Mouse (Mus musculus): Measurements from ENCODE around the gene S100a7a.

- TF ChIP-seq CTCF (IDR thresholded peaks at IDR 0.05; ENCODE audit: low read depth, low read length) (no peak), POLR2A (IDR thresholded peaks at IDR 0.05; ENCODE audit: insufficient read depth, low read length) (no peak), EP300 (IDR thresholded peaks at IDR 0.05; ENCODE audit: insufficient read depth, low read depth, low read length) (no peak)
These were observed 27.4 kb upstream of the S100a7a start for GRCm38 (mm10) chr3:90626266-90627021.
